Mouse (Mus musculus): ENCODE data around the gene Scyl3. TPM values are rescaled to one million over a fixed set of nuclear protein-coding genes. Genes with fewer than 3 reads are reported as not detected.

Scyl3 gene
- polyA plus RNA-seq, 1 experiment from 2014 or later: 15.9 TPM

DNA sequence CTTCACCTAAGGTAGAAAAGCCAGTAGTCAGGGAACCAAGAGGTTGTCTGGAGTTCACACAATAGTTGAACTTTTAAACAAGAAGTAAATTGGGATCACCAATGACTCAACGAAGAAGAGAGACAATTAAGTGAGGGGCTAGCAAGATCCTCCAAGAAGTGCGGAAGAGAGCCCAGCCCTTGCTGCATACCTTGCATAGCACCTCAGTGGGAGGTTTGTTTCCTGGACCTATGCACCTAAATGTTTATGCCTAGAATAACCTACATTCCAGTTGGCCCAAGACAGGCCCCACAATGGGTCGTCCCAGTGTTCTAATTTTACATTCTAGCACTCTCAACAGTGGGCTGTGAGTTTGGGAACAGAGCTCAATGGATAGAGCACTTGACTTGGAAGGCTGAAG is 75.4 kb downstream of the Scyl3 start:
- no peak overlapping the region for H3K4me2 ChIP-seq (ENCODE audit: low read length)
- ATAC-seq (replicated peaks; ENCODE audit: low FRiP score, low read depth): no peak
- H3K9me3 ChIP-seq (replicated peaks; ENCODE audit: low read length): no peaks in the 10 kb centered on the region
- H3K4me3 ChIP-seq (replicated peaks; ENCODE audit: low read depth, low read length): no peak overlapping the region
- H3K9ac ChIP-seq (ENCODE audit: low read depth, low read length): no peak overlapping the region
- 72% methylated on average over 3 of the region's 3 CpGs for WGBS
- DNase-seq (ENCODE audit: low spot score): no peak
- no peak for TF ChIP-seq CTCF (IDR thresholded peaks at IDR 0.05; ENCODE audit: low read depth)
- H3K27ac ChIP-seq: no peak overlapping the region
- H3K36me3 ChIP-seq (ENCODE audit: insufficient read depth, low read length): no peaks in the 10 kb centered on the region
- no peaks in the 10 kb centered on the region for H3K27me3 ChIP-seq (ENCODE audit: insufficient read depth, low read length)
- H3K4me1 ChIP-seq (replicated peaks; ENCODE audit: insufficient read depth, low read length): no peaks in the 10 kb centered on the region

Other genes starting within 250 kb of the Scyl3 start
- gene Mettl11b, start 203.9 kb upstream of the Scyl3 start, polyA plus RNA-seq (2015; fragmentation: Nextera tagmentation; extraction: Ambion mirVana): 0.18 and 0.22 TPM in 2 replicates
- gene Kifap3, start 149.5 kb upstream of the Scyl3 start, polyA plus RNA-seq (2015; fragmentation: Nextera tagmentation; extraction: Ambion mirVana): 23.6 and 23.7 TPM in 2 replicates
- 10.3 and 14.0 TPM in 2 replicates for gene BC055324, start 65.7 kb downstream of the Scyl3 start, polyA plus RNA-seq (2015; fragmentation: Nextera tagmentation; extraction: Ambion mirVana)
- gene Mettl18, start 65.8 kb downstream of the Scyl3 start, polyA plus RNA-seq (2015; fragmentation: Nextera tagmentation; extraction: Ambion mirVana): 12.6 and 14.3 TPM in 2 replicates
- gene Sele, start 119.1 kb downstream of the Scyl3 start, polyA plus RNA-seq (2015; fragmentation: Nextera tagmentation; extraction: Ambion mirVana): 0.04 and 0.08 TPM in 2 replicates
- 0.45 and 0.85 TPM in 2 replicates for gene Sell, start 132.9 kb downstream of the Scyl3 start, polyA plus RNA-seq (2015; fragmentation: Nextera tagmentation; extraction: Ambion mirVana)
- 0.17 and 2.0 TPM in 2 replicates for gene Selp, start 186.2 kb downstream of the Scyl3 start, polyA plus RNA-seq (2015; fragmentation: Nextera tagmentation; extraction: Ambion mirVana)
- 0.21 and 0.29 TPM in 2 replicates for gene F5, start 222.7 kb downstream of the Scyl3 start, polyA plus RNA-seq (2015; fragmentation: Nextera tagmentation; extraction: Ambion mirVana)

Data from kidney, postnatal 0 days (tissue).